ENCODE assay signal across 13 mouse cellular contexts in genomic region chr2:144176508-144177170, GRCm38 (mm10).
DNase-seq lines count a peak whose midpoint lies in the region; ATAC-seq and TF ChIP-seq lines count a peak whose summit lies in the region.
"Had no signal": no experiment of that assay in that cellular context is flagged by ENCODE, and none has a peak within 500 bp of the region (broad histone marks: within the 10 kb centered on the region; RNA-seq: fewer than 3 reads in every experiment).

No protein-coding gene starts in this region.

- peak overlapping the region; percentile 71 for H3K9ac ChIP-seq in heart, embryonic 13.5 days
- H3K9ac ChIP-seq in liver, embryonic 12.5 days, result no peak overlapping the region
- no peak overlapping the region for H3K9ac ChIP-seq in stomach, postnatal 0 days (ENCODE audit: low read length)
- H3K9ac ChIP-seq: limb, embryonic 13.5 days; midbrain, embryonic 12.5 days had no signal

- H3K4me1 ChIP-seq in heart, embryonic 13.5 days, result peaks cover 29% of the 10 kb centered on the region
- H3K4me1 ChIP-seq in thymus, adult 2 months (replicated peaks; ENCODE audit: control insufficient read depth, insufficient read depth, low read length), result peaks cover 19% of the 10 kb centered on the region
- H3K4me1 ChIP-seq in liver, embryonic 12.5 days, result peaks cover 42% of the 10 kb centered on the region
- H3K4me1 ChIP-seq in stomach, postnatal 0 days (replicated peaks; ENCODE audit: control insufficient read depth, insufficient read depth), result peaks cover 4% of the 10 kb centered on the region; the same call in 1 of the 2 replicates

- DNase-seq in heart, postnatal 25 days (ENCODE audit: low spot score), result no peak
- no peak for DNase-seq in thymus, adult 2 months
- DNase-seq in thymus, postnatal 25 days, result no peak
- no peak for DNase-seq in stomach, postnatal 0 days (ENCODE audit: low spot score)
- DNase-seq in right cerebral cortex, adult 18-20 months, result no peak
- no peak for DNase-seq in kidney, postnatal 36 days
- DNase-seq: cerebellum, adult 18-20 months had no signal

- no peak for TF ChIP-seq POLR2A in thymus, adult 2 months (IDR thresholded peaks at IDR 0.05; ENCODE audit: control insufficient read depth, extremely low read depth, insufficient read depth, low read length, poor library complexity)

- peak overlapping the region; percentile 47 for H3K4me2 ChIP-seq in heart, embryonic 13.5 days
- peak overlapping the region; percentile 34 for H3K4me2 ChIP-seq in liver, embryonic 12.5 days
- no peak overlapping the region for H3K4me2 ChIP-seq in stomach, postnatal 0 days (replicated peaks; ENCODE audit: low read depth)
- H3K4me2 ChIP-seq: limb, embryonic 13.5 days; midbrain, embryonic 12.5 days had no signal

- no peaks in the 10 kb centered on the region for H3K27me3 ChIP-seq in heart, embryonic 13.5 days (replicated peaks)
- no peaks in the 10 kb centered on the region for H3K27me3 ChIP-seq in thymus, adult 2 months (ENCODE audit: control insufficient read depth, insufficient read depth, low read length)
- H3K27me3 ChIP-seq in liver, embryonic 12.5 days (replicated peaks), result no peaks in the 10 kb centered on the region
- H3K27me3 ChIP-seq in stomach, postnatal 0 days (ENCODE audit: control insufficient read depth, insufficient read depth, low read length), result no peaks in the 10 kb centered on the region
- H3K27me3 ChIP-seq: limb, embryonic 13.5 days; midbrain, embryonic 12.5 days had no signal

- TF ChIP-seq CTCF in thymus, adult 2 months (IDR thresholded peaks at IDR 0.05; ENCODE audit: borderline replicate concordance, control insufficient read depth, extremely low read depth, insufficient read depth, low read length, poor library complexity), result no peak
- TF ChIP-seq CTCF in stomach, postnatal 0 days (IDR thresholded peaks at IDR 0.05; ENCODE audit: low read depth), result no peak

- H3K9me3 ChIP-seq in heart, embryonic 13.5 days, result no peaks in the 10 kb centered on the region
- no peaks in the 10 kb centered on the region for H3K9me3 ChIP-seq in liver, embryonic 12.5 days (replicated peaks)
- H3K9me3 ChIP-seq in stomach, postnatal 0 days (ENCODE audit: control insufficient read depth, low read length), result no peaks in the 10 kb centered on the region
- H3K9me3 ChIP-seq: forebrain, embryonic 10.5 days; limb, embryonic 13.5 days; midbrain, embryonic 12.5 days had no signal

- intact Hi-C loops in heart, postnatal 25 days (cut with DNase I), result no loop called here

- TF ChIP-seq EP300 in stomach, postnatal 0 days (optimal IDR thresholded peaks at IDR 0.05), result no peak

- ATAC-seq in heart, embryonic 13.5 days (ENCODE audit: extremely low read depth, insufficient number of reproducible peaks, low FRiP score, low TSS enrichment), result no peak
- ATAC-seq in liver, embryonic 12.5 days, result peak; percentile 38
- ATAC-seq in stomach, postnatal 0 days (ENCODE audit: low FRiP score, low TSS enrichment), result peak; percentile 22; the same call in 1 of the 2 replicates
- ATAC-seq: hindbrain, postnatal 0 days had no signal

- H3K4me3 ChIP-seq in heart, embryonic 13.5 days, result no peak overlapping the region
- H3K4me3 ChIP-seq in thymus, adult 2 months (ENCODE audit: control insufficient read depth, insufficient read depth, low read length), result no peak overlapping the region
- no peak overlapping the region for H3K4me3 ChIP-seq in liver, embryonic 12.5 days
- no peak overlapping the region for H3K4me3 ChIP-seq in stomach, postnatal 0 days (ENCODE audit: low read depth, low read length)
- H3K4me3 ChIP-seq: forebrain, embryonic 10.5 days; limb, embryonic 13.5 days; midbrain, embryonic 12.5 days had no signal

- 77% methylated on average over 9 of the region's 9 CpGs for WGBS in heart, embryonic 13.5 days
- 92% methylated on average over 9 of the region's 9 CpGs for WGBS in thymus, adult 2 months
- 56% methylated on average over 9 of the region's 9 CpGs for WGBS in liver, embryonic 12.5 days (ENCODE audit: insufficient replicate concordance)
- WGBS in stomach, postnatal 0 days, result 84% methylated on average over 9 of the region's 9 CpGs

- H3K36me3 ChIP-seq in heart, embryonic 13.5 days, result no peaks in the 10 kb centered on the region
- H3K36me3 ChIP-seq in thymus, adult 2 months (ENCODE audit: control insufficient read depth, insufficient read depth, low read length), result no peaks in the 10 kb centered on the region
- no peaks in the 10 kb centered on the region for H3K36me3 ChIP-seq in liver, embryonic 12.5 days
- no peaks in the 10 kb centered on the region for H3K36me3 ChIP-seq in stomach, postnatal 0 days (ENCODE audit: control insufficient read depth, insufficient read depth, low read length)
- H3K36me3 ChIP-seq: forebrain, embryonic 10.5 days; limb, embryonic 13.5 days; midbrain, embryonic 12.5 days had no signal

- peak overlapping the region; percentile 96 for H3K27ac ChIP-seq in heart, embryonic 13.5 days (replicated peaks)
- H3K27ac ChIP-seq in thymus, adult 2 months (ENCODE audit: control insufficient read depth, insufficient read depth, low read length), result peak overlapping the region; percentile 5; the same call in 1 of the 2 replicates
- peak overlapping the region; percentile 71 for H3K27ac ChIP-seq in liver, embryonic 12.5 days
- H3K27ac ChIP-seq in stomach, postnatal 0 days (replicated peaks), result peak overlapping the region; percentile 61; the same call in 1 of the 2 replicates
- H3K27ac ChIP-seq: forebrain, embryonic 10.5 days; hindbrain, postnatal 0 days; limb, embryonic 13.5 days; midbrain, embryonic 12.5 days had no signal

Comparison
In these comparisons a context has a peak if more than half of its experiments do, and no peak if none do; other contexts are left out.
1. H3K27ac ChIP-seq: peak in every context shown above with its lines; median percentile 96 in heart, embryonic 13.5 days; 71 in liver, embryonic 12.5 days; 61 in stomach, postnatal 0 days; 5 in thymus, adult 2 months.